Mouse (Mus musculus): ENCODE results near the gene Phf21a.

DNA sequence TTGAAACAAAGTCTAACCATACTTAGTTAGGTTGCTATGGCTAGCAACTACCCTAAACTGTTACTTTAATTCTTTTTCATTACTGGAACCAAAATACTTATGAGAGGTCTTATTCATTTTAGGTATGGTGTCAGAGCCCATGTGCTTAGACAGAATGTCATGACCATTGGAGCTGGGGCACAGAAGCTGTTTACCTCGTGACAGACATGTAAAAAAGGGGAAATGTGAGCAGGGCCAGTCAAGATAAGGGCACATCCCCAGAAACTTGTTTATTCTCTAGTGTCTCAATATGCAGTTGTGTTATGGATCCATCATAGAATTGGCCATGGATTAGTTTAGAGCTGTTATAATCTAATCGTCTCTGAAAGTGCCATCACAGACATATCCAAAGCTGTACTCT, 157.6 kb downstream of the Phf21a start:
- no peak for TF ChIP-seq CTCF (IDR thresholded peaks at IDR 0.05; ENCODE audit: low read depth, low read length)
- TF ChIP-seq GATA1 (IDR thresholded peaks at IDR 0.05; ENCODE audit: borderline replicate concordance, low read length), result no peak
- TF ChIP-seq POLR2AphosphoS5 (IDR thresholded peaks at IDR 0.05; ENCODE audit: insufficient replicate concordance, low read depth, low read length), result no peak
- TF ChIP-seq TAL1 (conservative IDR thresholded peaks at IDR 0.05; ENCODE audit: low read depth, low read length), result no peak
- no peak for TF ChIP-seq GATA2 (IDR thresholded peaks at IDR 0.05; ENCODE audit: borderline replicate concordance, low read depth, low read length)

Data from G1E (cell line).